Mouse (Mus musculus) hindbrain, embryonic 16.5 days (tissue): ENCODE measurements around the gene Phox2a. TPM values are rescaled to one million over a fixed set of nuclear protein-coding genes. Genes with fewer than 3 reads are reported as not detected.

Experiments
- ATAC-seq: fragments of 200-750 bp; cut with Nextera tagmentation; 2 replicates; pipeline ENCODE4 v1.8.0; 2017; ENCODE audit warnings: moderate TSS enrichment, moderate library complexity
- H3K27ac ChIP-seq: fragments of 300-500 bp; sonication (generic); 2 replicates; pipeline ENCODE4 v1.5.1; 2014; ENCODE audit warnings: low read depth, mild to moderate bottlenecking, control low read depth, low read length, moderate library complexity
- H3K27me3 ChIP-seq: fragments of 300-500 bp; sonication (generic); replicated peaks from 2 replicates; pipeline ENCODE4 v1.6.1; 2014; ENCODE audit warnings: low read length; ENCODE audit not compliant: control insufficient read depth, insufficient read depth
- H3K36me3 ChIP-seq: fragments of 300-500 bp; sonication (generic); 2 replicates; pipeline ENCODE4 v1.6.1; 2014; ENCODE audit warnings: mild to moderate bottlenecking, low read length, moderate library complexity, mixed read lengths; ENCODE audit not compliant: control insufficient read depth, insufficient read depth
- H3K4me1 ChIP-seq: fragments of 300-500 bp; sonication (generic); 2 replicates; pipeline ENCODE4 v1.6.1; 2014; ENCODE audit warnings: low read depth, low read length; ENCODE audit not compliant: control insufficient read depth, insufficient read depth
- H3K4me2 ChIP-seq: fragments of 300-500 bp; sonication (generic); 2 replicates; pipeline ENCODE4 v1.6.1; 2014; ENCODE audit warnings: mild to moderate bottlenecking, low read length, control low read depth, moderate library complexity
- H3K4me3 ChIP-seq: fragments of 300-500 bp; sonication (generic); 2 replicates; pipeline ENCODE4 v1.5.1; 2014; ENCODE audit warnings: mild to moderate bottlenecking, low read length, control low read depth, moderate library complexity
- H3K9ac ChIP-seq: fragments of 300-500 bp; sonication (generic); 2 replicates; pipeline ENCODE4 v1.6.1; 2014; ENCODE audit warnings: low read depth, mild to moderate bottlenecking, control low read depth, low read length, moderate library complexity
- H3K9me3 ChIP-seq: fragments of 300-500 bp; sonication (generic); 2 replicates; pipeline ENCODE4 v1.6.1; 2014; ENCODE audit warnings: mild to moderate bottlenecking, low read length, moderate library complexity; ENCODE audit not compliant: control insufficient read depth
- WGBS: fragments of 180-500 bp; shearing (Covaris S2); extraction: QIAGEN DNeasy Blood & Tissue Kit; methylation state at CpG from one replicate; pipeline ENCODE4 v1.1.7; 2014; 5-methylcytosine and 5-hydroxymethylcytosine counted together
- polyA plus RNA-seq: library from polyadenylated mRNA; unstranded; fragments of >200 nt; fragmentation: Nextera tagmentation; extraction: Ambion mirVana; gene quantifications from 2 replicates; pipeline ENCODE4 v1.2.1, GENCODE M21; 2015

Gene Phox2a
- polyA plus RNA-seq, 1 experiment from 2014 or later = 1.1 TPM

- H3K4me3 ChIP-seq = no peak overlapping the region
Observed at GRCm38 (mm10) chr7:101858362-101858761, 40.2 kb downstream of the Phox2a start.

GRCm38 (mm10) chr7:101860978-101861377 is 42.9 kb downstream of the Phox2a start:
- Histone ChIP-seq H3K9me3 (no peaks in the 10 kb centered on the region), H3K4me3 (no peak overlapping the region), H3K27ac (no peak overlapping the region), H3K4me2 (no peak overlapping the region), H3K4me1 (no peaks in the 10 kb centered on the region), H3K9ac (no peak overlapping the region), H3K27me3 (no peaks in the 10 kb centered on the region), H3K36me3 (no peaks in the 10 kb centered on the region)
- no peak for ATAC-seq

More at GRCm38 (mm10) chr7:101858362-101858761, 40.2 kb downstream of the Phox2a start:
- Histone ChIP-seq H3K4me2 (no peak overlapping the region), H3K36me3 (no peaks in the 10 kb centered on the region), H3K9ac (no peak overlapping the region), H3K27ac (no peak overlapping the region), H3K9me3 (no peaks in the 10 kb centered on the region), H3K27me3 (no peaks in the 10 kb centered on the region), H3K4me1 (no peaks in the 10 kb centered on the region)
- WGBS = 87% methylated on average over 9 of the region's 9 CpGs
- ATAC-seq = no peak

- H3K4me2 ChIP-seq = no peak overlapping the region
- no peak overlapping the region for H3K27ac ChIP-seq
- no peak for ATAC-seq
- WGBS = 79% methylated on average over 3 of the region's 3 CpGs
- no peak overlapping the region for H3K4me3 ChIP-seq
- no peaks in the 10 kb centered on the region for H3K27me3 ChIP-seq
- H3K4me1 ChIP-seq = no peaks in the 10 kb centered on the region
- no peaks in the 10 kb centered on the region for H3K36me3 ChIP-seq
- H3K9me3 ChIP-seq = no peaks in the 10 kb centered on the region
- no peak overlapping the region for H3K9ac ChIP-seq
Observed at GRCm38 (mm10) chr7:101862291-101862690, 44.2 kb downstream of the Phox2a start.

- H3K27ac ChIP-seq = no peak within 1 kb of the TSS
- WGBS = 74% methylated on average over 3 of the region's 3 CpGs
- no peak within 1 kb of the TSS for H3K4me2 ChIP-seq
- no peak within 1 kb of the TSS for H3K9ac ChIP-seq
- H3K4me3 ChIP-seq = no peak within 1 kb of the TSS
- ATAC-seq = no peak
- H3K9me3 ChIP-seq = no peaks in the 10 kb centered on the region
- H3K27me3 ChIP-seq = no peaks in the 10 kb centered on the region
- H3K36me3 ChIP-seq = no peaks in the 10 kb centered on the region
- H3K4me1 ChIP-seq = no peaks in the 10 kb centered on the region
Observed at GRCm38 (mm10) chr7:101863415-101863814, 45.3 kb downstream of the Phox2a start, which contains the start of gene Anapc15. Gene Anapc15 (plus strand): TSS chr7:101863715.

GRCm38 (mm10) chr7:101866491-101867265 is 48.6 kb downstream of the Phox2a start:
- no peaks in the 10 kb centered on the region for H3K36me3 ChIP-seq
- no peaks in the 10 kb centered on the region for H3K4me1 ChIP-seq
- H3K9ac ChIP-seq = no peak overlapping the region
- no peak overlapping the region for H3K4me3 ChIP-seq
- WGBS = 81% methylated on average over 11 of the region's 11 CpGs
- H3K27ac ChIP-seq = no peak overlapping the region
- no peak overlapping the region for H3K4me2 ChIP-seq
- no peak for ATAC-seq
- H3K27me3 ChIP-seq = no peaks in the 10 kb centered on the region
- H3K9me3 ChIP-seq = no peaks in the 10 kb centered on the region

GRCm38 (mm10) chr7:101867482-101867881 is 49.4 kb downstream of the Phox2a start:
- H3K9ac ChIP-seq = no peak overlapping the region
- no peak overlapping the region for H3K27ac ChIP-seq
- no peaks in the 10 kb centered on the region for H3K4me1 ChIP-seq
- no peaks in the 10 kb centered on the region for H3K27me3 ChIP-seq
- no peak overlapping the region for H3K4me2 ChIP-seq
- no peaks in the 10 kb centered on the region for H3K9me3 ChIP-seq
- no peak for ATAC-seq
- 98% methylated on average over 4 of the region's 4 CpGs for WGBS
- no peak overlapping the region for H3K4me3 ChIP-seq
- no peaks in the 10 kb centered on the region for H3K36me3 ChIP-seq

GRCm38 (mm10) chr7:101868241-101869162 is 50.4 kb downstream of the Phox2a start:
- Histone ChIP-seq H3K36me3 (no peaks in the 10 kb centered on the region), H3K4me2 (no peak overlapping the region), H3K4me1 (no peaks in the 10 kb centered on the region), H3K27me3 (no peaks in the 10 kb centered on the region), H3K4me3 (no peak overlapping the region), H3K9me3 (no peaks in the 10 kb centered on the region), H3K27ac (no peak overlapping the region), H3K9ac (no peak overlapping the region)
- 46% methylated on average over 13 of the region's 13 CpGs for WGBS
- no peak; the same call in 1 of the 2 replicates for ATAC-seq

- 44% methylated on average over 7 of the region's 7 CpGs for WGBS
- Histone ChIP-seq H3K4me1 (no peaks in the 10 kb centered on the region), H3K4me3 (no peak overlapping the region), H3K9me3 (no peaks in the 10 kb centered on the region), H3K4me2 (no peak overlapping the region), H3K27ac (no peak overlapping the region), H3K27me3 (no peaks in the 10 kb centered on the region), H3K9ac (no peak overlapping the region), H3K36me3 (no peaks in the 10 kb centered on the region)
- no peak for ATAC-seq
Observed at GRCm38 (mm10) chr7:101869163-101869500, 51.0 kb downstream of the Phox2a start.

GRCm38 (mm10) chr7:101870629-101871028 is 52.5 kb downstream of the Phox2a start, which contains the start of gene Folr1:
Gene Folr1 (minus strand): TSS chr7:101870788.
- Histone ChIP-seq H3K9ac (no peak within 1 kb of the TSS), H3K27me3 (no peaks in the 10 kb centered on the region), H3K9me3 (no peaks in the 10 kb centered on the region), H3K27ac (no peak within 1 kb of the TSS), H3K36me3 (no peaks in the 10 kb centered on the region), H3K4me1 (no peaks in the 10 kb centered on the region), H3K4me2 (no peak within 1 kb of the TSS), H3K4me3 (no peak within 1 kb of the TSS)
- WGBS = 61% methylated on average over 2 of the region's 2 CpGs
- ATAC-seq = no peak
